Mouse (Mus musculus): ENCODE measurements around the gene Fbxl13.

The Fbxl13 gene

GRCm38 (mm10) chr5:21645439-21646132, at the start of gene Fbxl13, which contains the start of gene Armc10:
Fbxl13 (minus strand) TSS chr5:21645634.
Armc10 (plus strand) TSS chr5:21645813.
- DNase-seq (ENCODE audit: low read depth, low spot score): peak; percentile 83

GRCm38 (mm10) chr5:21694854-21695490, 49.5 kb upstream of the Fbxl13 start:
- no peak for DNase-seq (ENCODE audit: low read depth, low spot score)

GRCm38 (mm10) chr5:21693372-21693870, 48.0 kb upstream of the Fbxl13 start:
- no peak for DNase-seq (ENCODE audit: low read depth, low spot score)

GRCm38 (mm10) chr5:21692230-21692629, 46.8 kb upstream of the Fbxl13 start:
- no peak for DNase-seq (ENCODE audit: low read depth, low spot score)

GRCm38 (mm10) chr5:21687042-21687441, 41.6 kb upstream of the Fbxl13 start:
- no peak for DNase-seq (ENCODE audit: low read depth, low spot score)

- no peak for DNase-seq (ENCODE audit: low read depth, low spot score)
Observed at GRCm38 (mm10) chr5:21685001-21685400, 39.6 kb upstream of the Fbxl13 start.

GRCm38 (mm10) chr5:21683811-21684210, 38.4 kb upstream of the Fbxl13 start:
- DNase-seq (ENCODE audit: low read depth, low spot score): no peak

- no peak for DNase-seq (ENCODE audit: low read depth, low spot score)
Observed at GRCm38 (mm10) chr5:21680940-21681339, 35.5 kb upstream of the Fbxl13 start.

GRCm38 (mm10) chr5:21680029-21680428, 34.6 kb upstream of the Fbxl13 start:
- DNase-seq (ENCODE audit: low read depth, low spot score): no peak

- no peak for DNase-seq (ENCODE audit: low read depth, low spot score)
Observed at GRCm38 (mm10) chr5:21678363-21678762, 32.9 kb upstream of the Fbxl13 start.

- no peak for DNase-seq (ENCODE audit: low read depth, low spot score)
Observed at GRCm38 (mm10) chr5:21677939-21678338, 32.5 kb upstream of the Fbxl13 start.

- no peak for DNase-seq (ENCODE audit: low read depth, low spot score)
Observed at GRCm38 (mm10) chr5:21675494-21675893, 30.1 kb upstream of the Fbxl13 start.

GRCm38 (mm10) chr5:21675019-21675418, 29.6 kb upstream of the Fbxl13 start:
- DNase-seq (ENCODE audit: low read depth, low spot score): no peak

GRCm38 (mm10) chr5:21673742-21674141, 28.3 kb upstream of the Fbxl13 start:
- no peak for DNase-seq (ENCODE audit: low read depth, low spot score)

- DNase-seq (ENCODE audit: low read depth, low spot score): peak; percentile 24
Observed at GRCm38 (mm10) chr5:21672812-21673635, 27.6 kb upstream of the Fbxl13 start.

GRCm38 (mm10) chr5:21669307-21669706, 23.9 kb upstream of the Fbxl13 start:
- no peak for DNase-seq (ENCODE audit: low read depth, low spot score)

- DNase-seq (ENCODE audit: low read depth, low spot score): no peak
Observed at GRCm38 (mm10) chr5:21667191-21668137, 22.0 kb upstream of the Fbxl13 start.

GRCm38 (mm10) chr5:21663081-21663480, 17.6 kb upstream of the Fbxl13 start:
- DNase-seq (ENCODE audit: low read depth, low spot score): no peak

- DNase-seq (ENCODE audit: low read depth, low spot score): no peak
Observed at GRCm38 (mm10) chr5:21660850-21661249, 15.4 kb upstream of the Fbxl13 start.

GRCm38 (mm10) chr5:21658623-21659395, 13.4 kb upstream of the Fbxl13 start:
- peak; percentile 46 for DNase-seq (ENCODE audit: low read depth, low spot score)

Data from embryo, embryonic 11.5 days (tissue).